Mouse (Mus musculus): ENCODE results near the gene Dmrt3.

DNA sequence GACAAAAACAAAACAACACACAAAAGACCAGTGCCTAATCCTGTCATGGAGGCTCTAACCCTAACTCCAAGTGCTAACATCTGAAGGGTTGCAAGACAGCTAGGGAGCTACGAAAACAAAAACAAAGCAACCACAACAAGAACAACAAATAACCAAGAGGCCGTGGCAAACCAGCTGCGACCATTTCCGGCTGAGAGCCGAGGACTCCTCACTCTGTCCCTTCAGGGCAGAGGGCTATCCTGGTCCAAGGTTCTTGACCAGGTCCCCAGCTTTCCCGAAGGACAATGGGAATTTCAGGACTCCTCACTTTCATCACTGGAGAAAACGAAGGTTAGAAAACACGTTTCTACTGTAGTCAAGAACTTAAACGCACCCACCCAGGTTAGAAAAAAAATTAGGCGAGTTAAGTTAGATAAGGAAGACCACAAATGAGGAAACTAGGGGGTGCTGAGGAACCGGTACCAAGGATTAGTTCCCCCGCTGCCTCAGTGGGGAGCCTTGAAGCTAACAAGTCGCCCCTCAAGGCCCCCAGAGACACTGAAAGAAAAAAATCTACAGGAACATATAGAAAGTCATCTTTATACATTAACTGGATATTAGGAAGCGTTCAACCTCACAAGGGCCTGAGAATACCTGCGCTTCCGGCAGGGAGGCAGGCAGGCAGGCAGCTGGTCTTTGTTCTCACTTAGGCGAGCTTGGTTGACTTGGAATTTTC is 60.6 kb downstream of the Dmrt3 start:
- TF ChIP-seq CTCF (IDR thresholded peaks at IDR 0.05; ENCODE audit: control insufficient read depth, insufficient read depth, low read length): no peak
- TF ChIP-seq POLR2A (IDR thresholded peaks at IDR 0.05; ENCODE audit: borderline replicate concordance, control insufficient read depth, low read depth, low read length): no peak

Data from bone marrow, adult 2 months (tissue).